Mouse (Mus musculus) macrophage (primary cell): Measurements from ENCODE around the gene Ssc5d. TPM values are rescaled to one million over a fixed set of nuclear protein-coding genes. Genes with fewer than 3 reads are reported as not detected.
A peak's percentile ranks its signal among the peaks of the same experiment; 100 is the strongest.
"Not testable (repeated sequence)": the region's sequence is repeated elsewhere in the genome, so short reads cannot be mapped to it uniquely, and the experiment has no call there.

Source experiments
- H3K27ac ChIP-seq: fragments of 350-480 bp; formaldehyde crosslinking; 2 replicates; pipeline ENCODE4 v1.9.0; 2021
- H3K36me3 ChIP-seq: fragments of 350-480 bp; formaldehyde crosslinking; 2 replicates; pipeline ENCODE4 v1.9.0; 2021; ENCODE audit errors: inconsistent target
- H3K4me3 ChIP-seq: fragments of 350-480 bp; formaldehyde crosslinking; 2 replicates; pipeline ENCODE4 v1.9.0; 2021; ENCODE audit errors: inconsistent target
- H3K79me2 ChIP-seq: fragments of 350-480 bp; formaldehyde crosslinking; 2 replicates; pipeline ENCODE4 v1.9.0; 2021; ENCODE audit errors: inconsistent target
- WGBS: methylation state at CpG from one replicate; pipeline ENCODE4 v1.1.7; 2026; ENCODE audit warnings: inconsistent platforms; ENCODE audit not compliant: missing documents; 5-methylcytosine and 5-hydroxymethylcytosine counted together
- polyA plus RNA-seq: library from polyadenylated mRNA; stranded (reverse); fragments of 250-400 nt; gene quantifications from 3 replicates; pipeline ENCODE4 v1.2.4, GENCODE M21; 2018; ENCODE audit warnings: inconsistent platforms
- total RNA-seq, 78 experiments: library from RNA; depleted of rRNA; stranded (reverse); fragments of 250-400 nt; gene quantifications; 1 replicate in 9 of 78; 2 replicates in 24 of 78; 3 replicates in 43 of 78; 4 replicates in 2 of 78; pipeline ENCODE4 v1.2.4; 2018; ENCODE audit warnings: inconsistent platforms in 56 of 78

Ssc5d gene
- total RNA-seq (2018; cell fraction: chromatin; rRNA removed) = 1 to 10 TPM in 8 of 26 experiments, under 1 TPM in 18; 0.16 to 5.4 (median 0.47) TPM
- 1 to 10 TPM in 2 of 26 experiments, under 1 TPM in 24; 0.06 to 1.2 (median 0.36) TPM for total RNA-seq (2018; cell fraction: cytosol; rRNA removed)
- 1 to 10 TPM in 15 of 26 experiments, under 1 TPM in 11; 0.18 to 2.9 (median 1.3) TPM for total RNA-seq (2018; cell fraction: nucleus; rRNA removed)
- 0.13 to 0.33 TPM (median 0.28 TPM) in 3 replicates for polyA plus RNA-seq

- Histone ChIP-seq H3K79me2 (no peaks in the 10 kb centered on the region), H3K4me3 (no peak within 1 kb of the TSS), H3K36me3 (no peaks in the 10 kb centered on the region), H3K27ac (peak within 1 kb of the TSS; percentile 25)
- WGBS = 42% methylated on average over 5 of the region's 6 CpGs
These were observed at the start of gene Ssc5d for GRCm38 (mm10) chr7:4925441-4926381. TSS of gene Ssc5d (plus strand) at chr7:4925785.

GRCm38 (mm10) chr7:4876753-4877221, 48.8 kb upstream of the Ssc5d start, which contains the start of gene Isoc2a:
TSS of gene Isoc2a (plus strand) at chr7:4877153.
- H3K79me2 ChIP-seq = no peaks in the 10 kb centered on the region
- H3K27ac ChIP-seq = peak within 1 kb of the TSS; percentile 49
- H3K4me3 ChIP-seq = peak within 1 kb of the TSS; percentile 74
- no peaks in the 10 kb centered on the region for H3K36me3 ChIP-seq
- 2% methylated on average over 21 of the region's 22 CpGs for WGBS

DNA sequence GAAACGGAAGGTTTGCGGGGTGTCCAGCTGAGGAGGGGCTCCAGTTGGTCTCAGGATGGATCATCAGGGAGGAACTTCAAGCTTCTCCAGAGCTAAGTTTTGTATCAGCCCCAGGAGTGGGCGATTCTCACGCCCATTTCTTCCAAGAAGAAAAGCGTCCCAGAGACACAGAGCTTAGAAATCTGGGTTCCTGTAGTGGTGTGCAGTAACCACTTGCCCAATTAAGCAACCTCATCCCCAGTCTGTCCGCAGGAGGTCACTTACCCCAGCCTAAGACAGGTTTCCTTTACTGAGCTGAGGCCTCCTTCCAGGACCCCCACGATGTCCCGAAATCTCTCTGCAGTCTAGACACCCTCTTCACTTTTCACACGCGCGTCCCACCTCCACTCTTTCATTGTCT, 48.4 kb upstream of the Ssc5d start:
- Histone ChIP-seq H3K27ac (peak overlapping the region; percentile 49), H3K4me3 (peak overlapping the region; percentile 74)

GRCm38 (mm10) chr7:4878186-4878585, 47.4 kb upstream of the Ssc5d start:
- no peak overlapping the region for H3K27ac ChIP-seq
- no peak overlapping the region for H3K4me3 ChIP-seq
- H3K79me2 ChIP-seq = no peaks in the 10 kb centered on the region
- no peaks in the 10 kb centered on the region for H3K36me3 ChIP-seq

More for the DNA sequence above, 48.4 kb upstream of the Ssc5d start:
- 6% methylated on average over 11 of the region's 11 CpGs for WGBS
- Histone ChIP-seq H3K79me2 (no peaks in the 10 kb centered on the region), H3K36me3 (no peaks in the 10 kb centered on the region)

DNA sequence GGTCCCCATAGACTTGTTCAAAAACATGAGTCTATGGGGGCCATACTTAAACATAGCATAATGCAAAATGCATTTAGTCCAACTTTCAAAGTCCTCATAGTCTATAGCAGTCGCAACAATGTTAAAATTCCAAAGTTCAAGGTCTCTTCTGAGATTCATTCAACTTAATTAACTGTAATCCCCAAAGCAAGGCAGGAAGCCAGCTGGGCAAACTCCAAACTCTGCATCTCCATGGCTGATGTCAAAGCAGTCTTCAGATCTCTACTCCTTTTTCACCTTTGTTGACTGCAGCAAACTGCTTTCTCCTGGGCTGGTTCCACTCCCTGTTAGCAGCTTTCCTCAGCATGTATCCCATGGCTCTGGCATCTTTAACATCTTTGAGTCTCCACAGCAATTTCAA, 46.5 kb upstream of the Ssc5d start:
- not testable (repeated sequence) for H3K36me3 ChIP-seq, H3K27ac ChIP-seq, H3K4me3 ChIP-seq, H3K79me2 ChIP-seq
- WGBS = 100% methylated on average over 1 of the region's 1 CpGs

DNA sequence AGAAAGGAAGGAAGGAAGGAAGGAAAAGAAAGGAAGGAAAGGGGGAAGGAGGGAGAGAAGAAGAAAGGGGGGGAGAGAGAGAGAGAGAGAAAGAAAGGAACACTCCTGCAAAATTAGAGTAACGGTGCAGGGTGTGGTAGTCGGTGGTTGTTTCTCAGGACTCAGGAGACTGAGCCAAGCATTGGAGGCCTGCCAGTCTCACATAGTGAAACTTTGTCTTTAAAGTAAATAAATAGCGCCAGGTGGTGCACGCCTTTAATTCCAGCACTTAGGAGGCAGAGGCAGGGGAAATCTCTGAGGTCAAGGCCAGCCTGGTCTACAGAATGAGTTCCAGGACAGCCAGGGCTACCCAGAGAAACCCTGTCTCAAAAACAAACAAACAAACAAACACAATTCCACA, 38.9 kb upstream of the Ssc5d start:
- H3K79me2 ChIP-seq = peaks cover 8% of the 10 kb centered on the region; the same call in 1 of the 2 replicates
- H3K4me3 ChIP-seq = no peak overlapping the region
- no peak overlapping the region for H3K27ac ChIP-seq
- WGBS = 90% methylated on average over 4 of the region's 4 CpGs
- H3K36me3 ChIP-seq = peaks cover 2% of the 10 kb centered on the region; the same call in 1 of the 2 replicates

GRCm38 (mm10) chr7:4895186-4895585, 30.4 kb upstream of the Ssc5d start:
- Histone ChIP-seq H3K4me3 (no peak overlapping the region), H3K27ac (no peak overlapping the region), H3K36me3 (peaks cover 6% of the 10 kb centered on the region; the same call in 1 of the 2 replicates), H3K79me2 (no peaks in the 10 kb centered on the region)
- WGBS = 97% methylated on average over 8 of the region's 11 CpGs

DNA sequence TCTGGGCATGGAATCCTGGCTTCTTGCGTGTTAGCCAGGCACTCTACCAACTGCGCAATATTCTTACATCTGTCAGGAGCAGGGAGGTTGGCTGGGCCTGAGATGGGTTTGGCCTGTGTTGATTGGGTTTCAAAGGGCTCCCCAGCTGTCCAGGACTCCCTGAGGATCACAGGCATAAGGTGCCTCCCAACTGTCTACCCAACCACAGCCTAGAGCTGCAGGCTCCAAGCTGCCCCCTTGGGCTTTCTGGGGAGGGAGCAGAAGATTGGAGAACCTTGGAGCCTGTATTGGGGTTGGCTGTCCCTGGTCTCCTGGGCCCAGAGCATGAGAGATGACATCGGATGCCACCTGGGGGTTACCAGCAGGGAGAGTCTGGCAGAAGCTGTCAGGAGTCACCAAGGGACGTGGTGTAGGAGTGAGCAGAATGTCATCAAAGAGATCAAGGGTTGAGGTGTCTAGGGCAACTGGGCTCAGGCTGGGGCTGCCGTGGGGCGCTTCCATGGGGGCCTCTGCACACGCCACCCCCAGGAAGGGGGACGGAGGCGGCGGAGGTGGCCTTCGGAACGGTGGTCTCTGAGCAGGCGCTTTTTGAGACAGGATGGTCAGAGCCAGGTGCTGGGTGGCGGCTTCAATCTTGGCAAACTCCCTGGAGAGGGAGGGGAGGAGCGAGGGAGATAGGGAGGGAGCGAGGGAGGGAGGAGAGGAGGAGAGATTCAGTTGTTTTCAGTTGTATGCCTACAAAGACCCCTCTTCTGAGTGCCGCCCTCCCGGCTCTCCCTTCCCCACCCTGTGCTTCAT, 26.5 kb upstream of the Ssc5d start:
- H3K4me3 ChIP-seq = no peak overlapping the region
- no peaks in the 10 kb centered on the region for H3K36me3 ChIP-seq
- H3K27ac ChIP-seq = no peak overlapping the region
- no peaks in the 10 kb centered on the region for H3K79me2 ChIP-seq
- 74% methylated on average over 16 of the region's 18 CpGs for WGBS

- 17% methylated on average over 19 of the region's 19 CpGs for WGBS
- H3K4me3 ChIP-seq = no peak overlapping the region
- no peaks in the 10 kb centered on the region for H3K36me3 ChIP-seq
- no peaks in the 10 kb centered on the region for H3K79me2 ChIP-seq
- no peak overlapping the region for H3K27ac ChIP-seq
These were observed 25.7 kb upstream of the Ssc5d start for GRCm38 (mm10) chr7:4899649-4900522.

DNA sequence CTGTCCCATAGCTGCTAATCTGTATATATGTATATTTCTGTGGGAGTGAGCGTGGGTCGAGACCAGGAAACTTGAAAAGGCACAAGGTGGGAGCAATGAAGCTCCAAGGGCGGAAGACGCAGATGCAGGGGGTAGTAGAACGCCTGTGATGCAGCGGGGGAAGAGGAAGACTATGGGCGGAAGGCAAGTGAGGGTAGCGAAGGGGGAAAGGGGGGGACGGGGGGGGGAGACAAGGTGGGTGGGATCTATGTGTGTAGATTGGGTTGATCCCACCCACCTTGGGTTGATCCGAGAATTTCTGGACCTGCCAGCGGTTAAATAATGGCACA, 25.1 kb upstream of the Ssc5d start:
- WGBS = 34% methylated on average over 9 of the region's 11 CpGs
- H3K27ac ChIP-seq = no peak overlapping the region
- H3K4me3 ChIP-seq = no peak overlapping the region
- no peaks in the 10 kb centered on the region for H3K36me3 ChIP-seq
- H3K79me2 ChIP-seq = no peaks in the 10 kb centered on the region

DNA sequence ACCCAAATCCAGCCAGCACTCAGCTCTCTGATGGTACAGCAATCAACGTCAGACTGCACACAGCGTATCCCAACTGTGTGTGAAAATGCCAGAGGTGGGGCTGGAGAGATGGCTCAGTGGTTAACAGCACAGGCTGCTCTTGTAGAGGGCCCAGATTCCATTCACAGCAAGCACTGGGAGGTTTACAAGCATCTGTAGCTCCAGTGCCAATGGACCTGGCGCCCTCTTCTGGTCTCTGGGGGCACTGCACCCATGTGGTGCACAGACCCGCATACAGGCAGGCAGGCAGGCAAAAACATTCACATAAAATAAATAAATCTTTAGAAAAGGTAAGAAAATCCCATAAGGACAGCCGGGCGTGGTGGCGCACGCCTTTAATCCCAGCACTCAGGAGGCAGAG, 24.4 kb upstream of the Ssc5d start:
- 68% methylated on average over 4 of the region's 8 CpGs for WGBS
- Histone ChIP-seq H3K36me3 (no peaks in the 10 kb centered on the region), H3K27ac (no peak overlapping the region), H3K4me3 (no peak overlapping the region), H3K79me2 (no peaks in the 10 kb centered on the region)

DNA sequence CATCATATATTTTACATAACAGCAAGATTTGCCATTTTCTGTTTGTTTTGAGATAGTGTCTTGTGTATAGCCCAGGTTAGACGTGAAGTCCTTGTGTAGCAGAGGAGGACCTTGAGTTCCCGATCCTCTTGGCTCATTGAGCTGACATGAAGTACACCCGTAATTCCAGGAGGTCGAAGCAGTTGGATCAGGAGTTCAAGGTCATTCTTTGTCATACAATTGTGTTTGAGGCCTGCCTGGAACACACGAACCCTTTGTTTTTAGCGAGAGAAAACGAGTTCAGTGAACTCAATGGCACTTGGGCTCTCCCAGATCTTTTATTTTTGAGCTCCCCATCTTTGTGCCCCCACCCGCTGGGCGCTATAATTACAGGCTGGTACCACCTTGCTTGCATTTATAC, 23.2 kb upstream of the Ssc5d start:
- H3K4me3 ChIP-seq = no peak overlapping the region
- 93% methylated on average over 9 of the region's 9 CpGs for WGBS
- no peaks in the 10 kb centered on the region for H3K36me3 ChIP-seq
- no peak overlapping the region for H3K27ac ChIP-seq
- H3K79me2 ChIP-seq = no peaks in the 10 kb centered on the region

DNA sequence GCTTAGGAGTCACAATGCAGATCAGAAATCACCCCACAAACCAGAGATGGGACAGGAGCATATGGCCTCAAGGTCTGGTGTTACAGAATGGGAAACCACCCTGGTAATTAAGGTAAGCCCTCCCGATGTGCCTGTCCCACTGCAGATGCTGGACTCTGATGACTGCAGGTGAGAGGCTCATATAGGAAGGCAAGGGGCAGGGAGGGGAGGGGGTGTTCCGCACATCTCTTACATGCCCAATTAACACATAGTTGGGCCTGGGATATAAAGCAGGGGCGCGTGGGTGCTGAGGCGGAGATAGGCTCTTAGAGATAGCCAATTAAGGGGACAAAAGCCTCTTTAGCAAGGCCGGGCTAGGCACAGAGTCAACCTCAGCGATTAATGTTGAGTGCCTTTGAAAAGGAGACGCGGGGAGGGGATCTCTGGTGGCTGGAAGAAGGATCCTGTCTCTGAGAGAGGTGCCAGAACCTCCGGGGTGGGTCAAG, 19.1 kb upstream of the Ssc5d start, which contains the start of gene Gm36210:
TSS of gene Gm36210 (minus strand) at position 51 of the 485 bp plus-strand sequence.
- Histone ChIP-seq H3K4me3 (no peak within 1 kb of the TSS), H3K36me3 (no peaks in the 10 kb centered on the region), H3K79me2 (no peaks in the 10 kb centered on the region), H3K27ac (no peak within 1 kb of the TSS)
- WGBS = 90% methylated on average over 10 of the region's 10 CpGs
